Mouse (Mus musculus) frontal cortex, adult (tissue): ENCODE data around the gene Pcbd2.

Experiments
- ATAC-seq: cut with Nextera tagmentation; 2 replicates; pipeline ENCODE4 v1.9.2; 2017; ENCODE audit warnings: mild to moderate bottlenecking, moderate library complexity, mixed read lengths; ENCODE audit not compliant: low TSS enrichment

Gene Pcbd2

GRCm38 (mm10) chr13:55733628-55734502, 6.7 kb downstream of the Pcbd2 start:
- no peak for ATAC-seq

- no peak for ATAC-seq
These were observed 10.7 kb downstream of the Pcbd2 start for GRCm38 (mm10) chr13:55737885-55738284.

- ATAC-seq = peak; percentile 95
These were observed 15.1 kb downstream of the Pcbd2 start for GRCm38 (mm10) chr13:55742306-55742705.

- no peak for ATAC-seq
These were observed 27.2 kb downstream of the Pcbd2 start for GRCm38 (mm10) chr13:55754380-55754779.

- no peak for ATAC-seq
These were observed 29.6 kb downstream of the Pcbd2 start for GRCm38 (mm10) chr13:55756789-55757188.

- ATAC-seq = no peak
These were observed 30.5 kb downstream of the Pcbd2 start for GRCm38 (mm10) chr13:55757645-55758044.

- ATAC-seq = no peak
These were observed 33.4 kb downstream of the Pcbd2 start for GRCm38 (mm10) chr13:55760576-55760975.

- ATAC-seq = no peak
These were observed 34.3 kb downstream of the Pcbd2 start for GRCm38 (mm10) chr13:55761486-55761885.

- no peak for ATAC-seq
These were observed 47.2 kb downstream of the Pcbd2 start for GRCm38 (mm10) chr13:55774352-55774751.

GRCm38 (mm10) chr13:55775056-55775455, 47.9 kb downstream of the Pcbd2 start:
- no peak for ATAC-seq

- ATAC-seq = no peak
These were observed 57.1 kb downstream of the Pcbd2 start, which contains the start of gene Catsper3 for GRCm38 (mm10) chr13:55784268-55784667. TSS of gene Catsper3 (plus strand) at chr13:55784568.

- ATAC-seq = no peak
These were observed 59.0 kb downstream of the Pcbd2 start for GRCm38 (mm10) chr13:55786120-55786519.

GRCm38 (mm10) chr13:55801246-55801645, 74.1 kb downstream of the Pcbd2 start:
- no peak for ATAC-seq

GRCm38 (mm10) chr13:55803973-55804372, 76.8 kb downstream of the Pcbd2 start:
- ATAC-seq = no peak

- ATAC-seq = no peak
These were observed 82.0 kb downstream of the Pcbd2 start for GRCm38 (mm10) chr13:55809041-55809623.

- ATAC-seq = no peak
These were observed 82.5 kb downstream of the Pcbd2 start for GRCm38 (mm10) chr13:55809707-55810106.

- ATAC-seq = no peak
These were observed 83.8 kb downstream of the Pcbd2 start for GRCm38 (mm10) chr13:55810947-55811346.

GRCm38 (mm10) chr13:55813490-55814016, 86.4 kb downstream of the Pcbd2 start:
- no peak for ATAC-seq

GRCm38 (mm10) chr13:55814834-55815233, 87.7 kb downstream of the Pcbd2 start:
- no peak for ATAC-seq

GRCm38 (mm10) chr13:55822499-55822898, 95.3 kb downstream of the Pcbd2 start:
- no peak for ATAC-seq

- ATAC-seq = no peak
These were observed 97.2 kb downstream of the Pcbd2 start for GRCm38 (mm10) chr13:55824151-55824945.

GRCm38 (mm10) chr13:55825245-55825681, 98.1 kb downstream of the Pcbd2 start:
- ATAC-seq = no peak
